Mouse (Mus musculus) inflammation-experienced regulatory T-cells, adult 6 months (primary cell): Measurements from ENCODE around the gene Rln3. TPM values are rescaled to one million over a fixed set of nuclear protein-coding genes. Genes with fewer than 3 reads are reported as not detected.

ENCODE experiments used
- ATAC-seq: one replicate; pipeline ENCODE4 v1.8.0; 2017
- polyA plus RNA-seq, 3 experiments: library from polyadenylated mRNA; unstranded; fragments of 100-300 nt; shearing (Covaris generic); gene quantifications; one replicate each; pipeline ENCODE4 v1.2.1; 2017

Rln3 gene
- polyA plus RNA-seq, 3 experiments from 2014 or later, result 21.2 to 34.2 (median 31.9) TPM

- ATAC-seq, result no peak
Observed at GRCm38 (mm10) chr8:83994030-83994429, 50.8 kb downstream of the Rln3 start.

Other genes starting within 250 kb of the Rln3 start
- gene Adgrl1, start 144.9 kb downstream of the Rln3 start, polyA plus RNA-seq, result 10 to 100 TPM in 2 of 3 experiments, 1 to 10 TPM in 1; 5.1 to 13.8 (median 11.3) TPM
- 1 to 10 TPM in 1 of 3 experiments, under 1 TPM in 2; 0.16 to 1.5 (median 0.52) TPM for gene Gm10644, start 89.8 kb downstream of the Rln3 start, polyA plus RNA-seq
- 100 to 1,000 TPM in 1 of 3 experiments, 10 to 100 TPM in 2; 26.0 to 159 (median 26.4) TPM for gene Asf1b, start 89.5 kb downstream of the Rln3 start, polyA plus RNA-seq
- gene Prkaca, start 72.0 kb downstream of the Rln3 start, polyA plus RNA-seq, result 10 to 100 TPM; 16.3 to 20.1 (median 18.8) TPM
- 1 to 10 TPM; 5.0 to 7.3 (median 6.5) TPM for gene Samd1, start 47.3 kb downstream of the Rln3 start, polyA plus RNA-seq
- gene 1700067K01Rik, start 43.5 kb downstream of the Rln3 start, polyA plus RNA-seq, result under 1 TPM in 2 of 3 experiments, not detected in 1; 0.51 to 0.70 TPM
- 1 to 10 TPM in 2 of 3 experiments, not detected in 1; 1.2 to 2.5 TPM for gene 2210011C24Rik, start 32.8 kb downstream of the Rln3 start, polyA plus RNA-seq
- 1 to 10 TPM; 1.6 to 3.7 (median 2.8) TPM for gene Palm3, start 23.5 kb downstream of the Rln3 start, polyA plus RNA-seq
- 100 to 1,000 TPM; 188 to 350 (median 272) TPM for gene Il27ra, start 2.4 kb downstream of the Rln3 start, polyA plus RNA-seq
- gene Gm10643, start 20.1 kb upstream of the Rln3 start, polyA plus RNA-seq, result 1 to 10 TPM in 1 of 3 experiments, under 1 TPM in 2; 0.53 to 1.4 (median 0.91) TPM
- 10 to 100 TPM in 2 of 3 experiments, 1 to 10 TPM in 1; 9.4 to 13.2 (median 13.2) TPM for gene Rfx1, start 21.8 kb upstream of the Rln3 start, polyA plus RNA-seq
- 10 to 100 TPM; 16.6 to 20.0 (median 18.6) TPM for gene Dcaf15, start 59.8 kb upstream of the Rln3 start, polyA plus RNA-seq
- 10 to 100 TPM in 1 of 3 experiments, 1 to 10 TPM in 2; 8.5 to 32.9 (median 8.7) TPM for gene Podnl1, start 81.0 kb upstream of the Rln3 start, polyA plus RNA-seq
- 10 to 100 TPM; 13.9 to 24.2 (median 21.3) TPM for gene Cc2d1a, start 102.9 kb upstream of the Rln3 start, polyA plus RNA-seq
- gene 4930432K21Rik, start 103.0 kb upstream of the Rln3 start, polyA plus RNA-seq, result 1 to 10 TPM in 2 of 3 experiments, not detected in 1; 1.5 to 1.6 TPM
- gene Nanos3, start 140.2 kb upstream of the Rln3 start, polyA plus RNA-seq, result not detected
- gene Zswim4, start 192.1 kb upstream of the Rln3 start, polyA plus RNA-seq, result 1 to 10 TPM; 2.9 to 4.8 (median 4.4) TPM
- 100 to 1,000 TPM; 351 to 392 (median 390) TPM for gene D8Ertd738e, start 204.7 kb upstream of the Rln3 start, polyA plus RNA-seq
- 10 to 100 TPM in 2 of 3 experiments, 1 to 10 TPM in 1; 7.2 to 34.3 (median 25.2) TPM for gene Mri1, start 212.3 kb upstream of the Rln3 start, polyA plus RNA-seq
- gene Ccdc130, start 225.4 kb upstream of the Rln3 start, polyA plus RNA-seq, result 10 to 100 TPM; 40.4 to 53.7 (median 44.6) TPM